Mouse (Mus musculus) forebrain, embryonic 10.5 days (tissue): ENCODE results near the gene Dhx16. TPM values are rescaled to one million over a fixed set of nuclear protein-coding genes. Genes with fewer than 3 reads are reported as not detected.

Source experiments
- DNase-seq: peaks from one replicate; pipeline ENCODE4 v3.0.0-alpha.2; 2017; ENCODE audit warnings: low spot score; ENCODE audit errors: extremely low spot score
- H3K27ac ChIP-seq: fragments of 300-500 bp; sonication (generic); 2 replicates; pipeline ENCODE4 v1.5.1; 2016; ENCODE audit warnings: mild to moderate bottlenecking
- H3K27me3 ChIP-seq: fragments of 300-500 bp; sonication (generic); 2 replicates; pipeline ENCODE4 v1.6.1; 2016; ENCODE audit warnings: mild to moderate bottlenecking; ENCODE audit not compliant: poor library complexity, severe bottlenecking
- H3K36me3 ChIP-seq: fragments of 300-500 bp; sonication (generic); replicated peaks from 2 replicates; pipeline ENCODE4 v1.6.1; 2016; ENCODE audit warnings: mild to moderate bottlenecking, moderate library complexity
- H3K4me1 ChIP-seq: fragments of 300-500 bp; sonication (generic); 2 replicates; pipeline ENCODE4 v1.6.1; 2016
- H3K4me3 ChIP-seq: fragments of 300-500 bp; sonication (generic); 2 replicates; pipeline ENCODE4 v1.5.1; 2016; ENCODE audit warnings: mild to moderate bottlenecking, moderate library complexity
- H3K9me3 ChIP-seq: fragments of 300-500 bp; sonication (generic); 2 replicates; pipeline ENCODE4 v1.6.1; 2016; ENCODE audit warnings: mild to moderate bottlenecking, moderate library complexity
- WGBS: fragments of 180-500 bp; shearing (Covaris S2); methylation state at CpG from one replicate; pipeline ENCODE4 v1.1.7; 2016; 5-methylcytosine and 5-hydroxymethylcytosine counted together
- polyA plus RNA-seq: library from polyadenylated mRNA; unstranded; fragments of >200 nt; fragmentation: Nextera tagmentation; extraction: Ambion mirVana; gene quantifications from 2 replicates; pipeline ENCODE4 v1.2.1, GENCODE M21; 2016

Dhx16 gene
- polyA plus RNA-seq, 1 experiment from 2014 or later: 60.3 TPM

- Histone ChIP-seq H3K27me3 (no peaks in the 10 kb centered on the region), H3K4me3 (peak within 1 kb of the TSS; percentile 77), H3K27ac (peak within 1 kb of the TSS; percentile 96), H3K36me3 (peaks cover 46% of the 10 kb centered on the region), H3K9me3 (no peaks in the 10 kb centered on the region; the same call in 1 of the 2 replicates), H3K4me1 (peaks cover 84% of the 10 kb centered on the region)
- under 1% methylated on average over 48 of the region's 48 CpGs for WGBS
- peak; percentile 88 for DNase-seq
These were observed 13.9 kb upstream of the Dhx16 start, which contains the start of gene Ppp1r18 for GRCm38 (mm10) chr17:35865481-35866280. Gene Ppp1r18, plus strand, starts transcription at chr17:35865593.

DNA sequence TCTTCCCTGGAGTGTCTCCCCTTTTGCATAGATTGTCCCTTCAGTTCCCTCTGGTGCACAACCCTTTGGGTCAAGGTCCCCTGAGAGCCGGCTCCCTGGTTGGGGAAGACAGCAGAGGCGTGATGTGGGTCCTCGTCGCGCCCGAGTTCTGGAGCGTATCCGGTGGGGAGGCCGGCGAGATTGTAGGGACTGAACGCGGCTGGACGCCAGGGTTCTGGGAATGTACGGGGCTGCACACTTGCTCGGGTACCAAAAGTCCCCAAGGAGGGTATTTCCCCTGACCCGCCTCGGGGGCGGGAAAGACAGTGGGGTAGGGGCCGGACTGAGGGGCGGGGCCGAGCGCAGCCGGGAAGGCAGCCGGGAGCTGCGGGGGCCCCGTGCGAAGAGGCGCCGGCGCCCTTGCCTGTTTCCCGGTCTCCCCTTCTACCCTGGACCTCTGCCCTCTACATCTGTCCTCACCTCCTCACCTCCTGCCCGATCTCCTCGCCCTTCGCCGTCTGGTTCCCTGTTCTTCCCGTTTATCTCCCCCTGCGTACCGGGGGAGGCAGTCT lies 13.3 kb upstream of the Dhx16 start:
- WGBS: under 1% methylated on average over 38 of the region's 38 CpGs
- peaks cover 80% of the 10 kb centered on the region for H3K4me1 ChIP-seq
- DNase-seq: no peak

GRCm38 (mm10) chr17:35866911-35867890 lies 12.4 kb upstream of the Dhx16 start:
- peak overlapping the region; percentile 77 for H3K4me3 ChIP-seq
- peaks cover 77% of the 10 kb centered on the region for H3K4me1 ChIP-seq
- DNase-seq: peak; percentile 40
- H3K9me3 ChIP-seq: peaks cover 6% of the 10 kb centered on the region
- peaks cover 59% of the 10 kb centered on the region for H3K36me3 ChIP-seq
- H3K27ac ChIP-seq: peak overlapping the region; percentile 96
- H3K27me3 ChIP-seq: no peaks in the 10 kb centered on the region
- WGBS: 10% methylated on average over 26 of the region's 26 CpGs

More for the DNA sequence above, 13.3 kb upstream of the Dhx16 start:
- peaks cover 5% of the 10 kb centered on the region for H3K9me3 ChIP-seq
- peaks cover 53% of the 10 kb centered on the region for H3K36me3 ChIP-seq
- H3K27me3 ChIP-seq: no peaks in the 10 kb centered on the region
- peak overlapping the region; percentile 96 for H3K27ac ChIP-seq
- H3K4me3 ChIP-seq: peak overlapping the region; percentile 77

DNA sequence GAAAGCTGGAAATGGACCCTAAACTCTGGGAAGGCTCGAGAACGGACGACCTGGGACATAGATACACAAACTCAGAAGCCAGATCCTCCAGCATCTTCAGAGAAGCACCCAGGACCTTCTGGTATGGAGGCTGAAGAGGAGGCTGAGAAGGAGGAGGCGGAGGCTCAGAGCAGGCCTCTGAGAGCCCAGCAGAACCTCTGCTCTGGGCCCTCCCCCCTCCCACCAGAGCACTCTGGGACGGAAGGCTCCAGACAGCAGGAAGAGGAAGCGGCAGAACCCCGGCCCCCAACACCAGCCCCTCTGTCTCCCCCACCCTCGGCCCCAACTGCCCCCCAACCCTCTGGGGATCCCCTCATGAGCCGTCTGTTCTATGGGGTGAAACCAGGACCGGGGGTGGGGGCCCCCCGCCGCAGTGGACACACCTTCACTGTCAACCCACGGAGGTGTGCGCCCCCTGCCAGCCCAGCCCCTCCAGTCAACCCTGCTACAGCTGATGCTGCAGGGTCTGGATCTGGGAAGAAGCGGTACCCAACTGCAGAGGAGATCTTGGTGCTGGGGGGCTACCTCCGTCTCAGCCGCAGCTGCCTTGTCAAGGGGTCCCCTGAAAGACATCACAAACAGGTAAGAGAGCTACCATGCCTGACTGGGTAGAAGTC lies 11.3 kb upstream of the Dhx16 start:
- Histone ChIP-seq H3K27me3 (no peaks in the 10 kb centered on the region), H3K4me3 (peak overlapping the region; percentile 77), H3K27ac (peak overlapping the region; percentile 96), H3K4me1 (peaks cover 80% of the 10 kb centered on the region), H3K36me3 (peaks cover 63% of the 10 kb centered on the region), H3K9me3 (peaks cover 6% of the 10 kb centered on the region)
- 36% methylated on average over 17 of the region's 17 CpGs for WGBS
- DNase-seq: no peak

GRCm38 (mm10) chr17:35868961-35869345 lies 10.7 kb upstream of the Dhx16 start:
- DNase-seq: no peak

DNA sequence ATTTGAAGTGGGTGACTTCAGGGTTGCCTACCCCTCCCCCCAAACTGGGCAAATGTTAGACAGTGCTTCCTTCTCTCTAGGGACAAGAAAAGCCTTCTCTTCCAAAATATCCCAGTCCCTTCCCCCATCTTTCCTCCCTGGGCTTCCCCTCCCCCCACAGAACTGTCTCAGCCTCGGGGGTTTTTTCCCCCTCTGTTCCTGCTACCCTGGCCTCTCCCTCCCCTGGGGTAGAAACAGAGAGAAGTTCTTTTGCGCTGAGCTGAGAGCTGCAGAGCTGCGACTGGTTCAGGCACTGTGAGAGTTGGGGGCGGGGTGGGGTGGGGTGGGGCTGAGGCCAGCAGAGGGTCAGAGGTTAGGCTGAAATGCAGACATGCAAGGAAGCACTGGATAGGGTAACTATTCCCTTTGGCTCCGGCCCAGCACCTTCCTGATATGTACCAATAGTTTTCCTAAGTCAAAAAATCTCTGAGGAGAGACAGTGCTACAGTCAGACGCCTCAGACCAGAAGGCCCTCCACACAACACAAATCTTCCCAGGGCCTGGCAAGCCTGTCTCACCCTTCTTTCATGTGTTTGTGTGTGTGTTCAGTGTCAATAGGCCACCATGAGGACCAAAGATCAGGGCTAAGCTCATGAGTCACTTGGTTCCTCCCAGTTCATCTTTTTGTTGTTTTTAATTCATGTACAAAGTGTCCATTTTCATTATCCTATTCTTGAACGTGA lies 10.1 kb upstream of the Dhx16 start:
- 9% methylated on average over 7 of the region's 7 CpGs for WGBS

More at GRCm38 (mm10) chr17:35868961-35869345, 10.7 kb upstream of the Dhx16 start:
- no peaks in the 10 kb centered on the region for H3K27me3 ChIP-seq
- H3K9me3 ChIP-seq: peaks cover 6% of the 10 kb centered on the region
- peak overlapping the region; percentile 77 for H3K4me3 ChIP-seq
- peak overlapping the region; percentile 96 for H3K27ac ChIP-seq
- peaks cover 63% of the 10 kb centered on the region for H3K36me3 ChIP-seq
- peaks cover 86% of the 10 kb centered on the region for H3K4me1 ChIP-seq
- 9% methylated on average over 7 of the region's 7 CpGs for WGBS

DNA sequence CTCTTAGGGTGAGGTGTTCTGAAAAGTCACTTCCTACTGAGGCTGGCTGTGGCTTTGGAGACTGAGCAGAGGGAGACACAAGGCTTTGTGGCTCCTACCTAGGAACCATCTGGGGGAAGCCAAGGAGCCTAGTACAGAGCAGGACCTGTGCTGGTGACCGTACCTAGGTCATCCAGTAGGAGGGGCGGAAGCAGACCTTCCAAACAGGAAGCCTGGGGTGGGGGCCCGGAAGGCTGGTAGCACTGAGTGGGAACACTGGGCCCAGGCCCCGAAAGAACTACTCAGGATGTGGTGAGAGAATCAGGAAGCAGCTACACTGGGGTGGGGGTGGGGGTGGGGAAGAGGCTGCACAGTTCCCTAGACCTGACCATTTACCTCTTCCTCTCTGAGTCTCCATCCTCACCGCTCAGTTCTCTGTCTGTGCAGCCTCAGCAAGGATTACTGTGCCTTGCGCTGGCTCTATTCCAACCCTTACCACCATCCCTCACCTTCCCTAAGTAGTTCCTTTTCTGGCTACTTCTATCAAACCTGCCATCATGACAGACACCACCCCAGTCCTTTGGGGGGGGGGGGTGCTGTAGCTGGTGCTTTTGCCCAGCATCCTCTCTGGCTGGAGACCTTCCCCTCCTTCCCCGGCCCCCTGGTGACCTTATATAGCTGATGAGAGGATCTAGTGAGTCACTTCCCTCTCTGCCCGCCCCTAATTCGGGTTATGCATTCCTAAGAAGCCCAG lies 9.3 kb upstream of the Dhx16 start:
- Histone ChIP-seq H3K9me3 (peaks cover 6% of the 10 kb centered on the region), H3K4me1 (peaks cover 73% of the 10 kb centered on the region), H3K4me3 (peak overlapping the region; percentile 77), H3K36me3 (peaks cover 66% of the 10 kb centered on the region), H3K27me3 (no peaks in the 10 kb centered on the region), H3K27ac (peak overlapping the region; percentile 96)
- no peak for DNase-seq
- 61% methylated on average over 9 of the region's 9 CpGs for WGBS

More for the DNA sequence above, 10.1 kb upstream of the Dhx16 start:
- peaks cover 6% of the 10 kb centered on the region for H3K9me3 ChIP-seq
- peak overlapping the region; percentile 77 for H3K4me3 ChIP-seq
- peaks cover 82% of the 10 kb centered on the region for H3K4me1 ChIP-seq
- DNase-seq: peak; percentile 49
- peaks cover 63% of the 10 kb centered on the region for H3K36me3 ChIP-seq
- peak overlapping the region; percentile 96 for H3K27ac ChIP-seq
- no peaks in the 10 kb centered on the region for H3K27me3 ChIP-seq

DNA sequence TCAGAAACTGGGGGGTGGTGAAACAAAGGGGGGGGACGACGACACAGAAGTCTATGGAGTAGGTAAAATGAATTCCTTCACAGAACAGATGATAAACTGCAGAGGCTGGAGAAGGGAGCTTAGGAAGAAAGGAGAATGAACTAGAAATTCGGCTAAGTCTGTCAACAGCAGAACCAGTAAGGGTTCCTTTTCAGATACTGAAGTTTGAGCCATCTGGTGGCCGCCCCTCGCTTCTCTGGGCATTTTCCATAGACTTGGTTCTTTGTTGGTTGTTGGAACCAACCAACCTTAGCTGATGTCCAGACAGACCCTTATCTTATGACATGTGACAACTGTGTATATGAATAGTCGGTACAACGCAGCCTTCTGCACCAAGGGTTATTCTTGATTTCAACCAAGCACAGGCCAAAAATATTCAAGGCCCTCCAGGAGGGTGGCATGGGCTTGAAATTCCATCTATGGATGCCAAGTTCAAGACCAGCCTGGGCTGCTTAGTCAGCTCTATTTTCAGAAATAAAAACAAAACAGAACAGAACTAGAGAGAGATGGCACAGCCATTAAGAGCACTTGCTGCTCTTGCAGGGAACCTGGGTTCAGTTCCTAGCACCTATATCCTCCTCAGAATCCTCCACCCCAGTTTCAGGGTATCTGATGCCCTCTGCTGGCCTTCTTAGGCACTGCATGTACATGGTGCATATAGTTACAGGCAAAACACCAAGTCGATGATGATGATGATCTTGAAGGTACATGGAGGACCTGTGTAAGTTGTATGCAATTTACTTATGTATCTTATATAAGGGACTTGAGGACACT lies 8.5 kb upstream of the Dhx16 start:
- H3K36me3 ChIP-seq: peaks cover 72% of the 10 kb centered on the region
- no peak for DNase-seq
- WGBS: 89% methylated on average over 8 of the region's 8 CpGs
- H3K27me3 ChIP-seq: no peaks in the 10 kb centered on the region
- peak overlapping the region; percentile 77 for H3K4me3 ChIP-seq
- H3K27ac ChIP-seq: peak overlapping the region; percentile 96
- H3K9me3 ChIP-seq: peaks cover 6% of the 10 kb centered on the region
- H3K4me1 ChIP-seq: peaks cover 67% of the 10 kb centered on the region

GRCm38 (mm10) chr17:35873774-35874519 lies 5.7 kb upstream of the Dhx16 start:
- peaks cover 38% of the 10 kb centered on the region for H3K4me1 ChIP-seq
- H3K36me3 ChIP-seq: peaks cover 72% of the 10 kb centered on the region
- peak overlapping the region; percentile 65; the same call in 1 of the 2 replicates for H3K27ac ChIP-seq
- DNase-seq: peak; percentile 86
- 34% methylated on average over 21 of the region's 21 CpGs for WGBS
- no peaks in the 10 kb centered on the region for H3K27me3 ChIP-seq
- peaks cover 6% of the 10 kb centered on the region for H3K9me3 ChIP-seq
- H3K4me3 ChIP-seq: peak overlapping the region; percentile 32

- no peak for DNase-seq
- Histone ChIP-seq H3K36me3 (peaks cover 68% of the 10 kb centered on the region), H3K27me3 (no peaks in the 10 kb centered on the region), H3K4me3 (no peak overlapping the region), H3K4me1 (peaks cover 34% of the 10 kb centered on the region), H3K9me3 (peaks cover 6% of the 10 kb centered on the region), H3K27ac (no peak overlapping the region)
- 90% methylated on average over 6 of the region's 6 CpGs for WGBS
These were observed 4.9 kb upstream of the Dhx16 start for GRCm38 (mm10) chr17:35874721-35875120.
